28 mouse cellular contexts compared by ENCODE assay signal in the genomic region with DNA sequence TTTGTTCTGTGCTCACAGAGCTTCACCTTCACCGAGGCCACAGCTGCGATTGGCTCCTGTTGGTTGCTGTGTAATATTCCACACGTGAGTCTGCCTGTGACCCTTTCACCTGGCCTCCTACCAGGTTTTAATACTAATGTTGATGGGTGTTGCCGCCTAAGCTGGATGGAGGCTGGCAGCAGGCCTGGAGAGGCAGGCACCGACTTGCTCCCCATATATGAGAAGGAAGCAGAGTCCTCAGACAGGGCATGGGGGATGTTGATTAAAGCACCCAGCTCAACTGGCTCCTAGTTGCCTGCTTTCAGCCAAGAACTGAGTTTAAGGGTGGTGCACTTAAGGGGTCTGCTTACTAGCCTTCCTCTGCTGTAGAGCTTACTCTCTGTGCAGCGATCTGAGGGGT.
DNase-seq lines count a peak whose midpoint lies in the region; TF ChIP-seq lines count a peak whose summit lies in the region.
"Had no signal": no experiment of that assay in that cellular context is flagged by ENCODE, and none has a peak within 500 bp of the region (broad histone marks: within the 10 kb centered on the region; RNA-seq: fewer than 3 reads in every experiment).

No protein-coding gene starts in this region.

- DNase-seq in gastrocnemius, adult 2 months: peak; percentile 21
- DNase-seq in gastrocnemius, postnatal 4 days (ENCODE audit: low spot score in 2 of 2): no peak
- peak; percentile 67 for DNase-seq in urinary bladder, postnatal 14 days (ENCODE audit: low spot score)
- no peak for DNase-seq in urinary bladder, postnatal 10 days (ENCODE audit: low spot score)
- DNase-seq in fat pad, adult 2 months (ENCODE audit: extremely low read depth, low read depth, low spot score): peak; percentile 83
- no peak for DNase-seq in testis, postnatal 10 days (ENCODE audit: low spot score)
- DNase-seq in thymus, adult 2 months: no peak
- DNase-seq: adrenal gland, postnatal 25 days; cerebellum, adult 2 months; cerebellum, postnatal 14 days; heart, postnatal 14 days; kidney, adult 11 months; kidney, postnatal 36 days; lung, embryonic 14.5 days; right cerebral cortex, postnatal 4 days had no signal

- H3K4me1 ChIP-seq in thymus, adult 2 months (replicated peaks; ENCODE audit: control insufficient read depth, insufficient read depth, low read length): peaks cover 3% of the 10 kb centered on the region
- H3K4me1 ChIP-seq: hindbrain, embryonic 15.5 days; limb, embryonic 13.5 days; liver, embryonic 12.5 days; midbrain, embryonic 12.5 days; neural tube, embryonic 12.5 days had no signal

- H3K4me3 ChIP-seq in gastrocnemius, adult 2 months: no peak overlapping the region
- no peak overlapping the region for H3K4me3 ChIP-seq in thymus, adult 2 months (ENCODE audit: control insufficient read depth, insufficient read depth, low read length)
- H3K4me3 ChIP-seq: forebrain, embryonic 10.5 days; forebrain, embryonic 15.5 days; hindbrain, embryonic 10.5 days; hindbrain, embryonic 15.5 days; kidney, embryonic 15.5 days; layer of hippocampus, adult 2 months; left cerebral cortex, adult 2 months; limb, embryonic 13.5 days; liver, embryonic 12.5 days; megakaryocyte, embryonic 14.5 days; midbrain, embryonic 12.5 days; myocyte; neural tube, embryonic 12.5 days had no signal

- no peak overlapping the region for H3K27ac ChIP-seq in gastrocnemius, adult 2 months
- no peak overlapping the region for H3K27ac ChIP-seq in thymus, adult 2 months (ENCODE audit: control insufficient read depth, insufficient read depth, low read length)
- H3K27ac ChIP-seq: forebrain, embryonic 10.5 days; forebrain, embryonic 15.5 days; hindbrain, embryonic 10.5 days; hindbrain, embryonic 15.5 days; kidney, embryonic 15.5 days; layer of hippocampus, adult 2 months; left cerebral cortex, adult 2 months; limb, embryonic 13.5 days; liver, embryonic 12.5 days; midbrain, embryonic 12.5 days; neural tube, embryonic 12.5 days had no signal

- no peak for TF ChIP-seq CTCF in gastrocnemius, adult 2 months (IDR thresholded peaks at IDR 0.05)
- no peak for TF ChIP-seq CTCF in thymus, adult 2 months (IDR thresholded peaks at IDR 0.05; ENCODE audit: borderline replicate concordance, control insufficient read depth, extremely low read depth, insufficient read depth, low read length, poor library complexity)

- no peak for TF ChIP-seq POLR2A in thymus, adult 2 months (IDR thresholded peaks at IDR 0.05; ENCODE audit: control insufficient read depth, extremely low read depth, insufficient read depth, low read length, poor library complexity)

- no peaks in the 10 kb centered on the region for H3K27me3 ChIP-seq in thymus, adult 2 months (ENCODE audit: control insufficient read depth, insufficient read depth, low read length)
- H3K27me3 ChIP-seq: forebrain, embryonic 15.5 days; hindbrain, embryonic 15.5 days; kidney, embryonic 15.5 days; limb, embryonic 13.5 days; liver, embryonic 12.5 days; midbrain, embryonic 12.5 days; neural tube, embryonic 12.5 days had no signal

- WGBS in thymus, adult 2 months: 93% methylated on average over 6 of the region's 6 CpGs

- intact Hi-C loops in gastrocnemius, adult 2 months (cut with DNase I): no loop called here

- H3K36me3 ChIP-seq in thymus, adult 2 months (ENCODE audit: control insufficient read depth, insufficient read depth, low read length): no peaks in the 10 kb centered on the region
- H3K36me3 ChIP-seq: forebrain, embryonic 10.5 days; forebrain, embryonic 15.5 days; hindbrain, embryonic 10.5 days; hindbrain, embryonic 15.5 days; kidney, embryonic 15.5 days; limb, embryonic 13.5 days; liver, embryonic 12.5 days; midbrain, embryonic 12.5 days; neural tube, embryonic 12.5 days had no signal

Comparison
In these comparisons a context has a peak if more than half of its experiments do, and no peak if none do; other contexts are left out.
1. DNase-seq: peak in gastrocnemius, adult 2 months (single experiment), urinary bladder, postnatal 14 days (single experiment) and fat pad, adult 2 months (single experiment); none in gastrocnemius, postnatal 4 days (0 of 2), urinary bladder, postnatal 10 days (single experiment), testis, postnatal 10 days (single experiment) and thymus, adult 2 months (single experiment).